Mouse (Mus musculus): ENCODE results near the gene Cep63. TPM values are rescaled to one million over a fixed set of nuclear protein-coding genes. Genes with fewer than 3 reads are reported as not detected.

Gene Cep63
- polyA plus RNA-seq, 3 experiments from 2014 or later: 38.9 to 61.0 (median 49.9) TPM

- no peak for ATAC-seq
These were observed 74.6 kb downstream of the Cep63 start for GRCm38 (mm10) chr9:102551771-102552170.

GRCm38 (mm10) chr9:102549211-102549610 is 77.1 kb downstream of the Cep63 start:
- ATAC-seq: no peak

- no peak for ATAC-seq
These were observed 79.3 kb downstream of the Cep63 start for GRCm38 (mm10) chr9:102547028-102547354.

- ATAC-seq: no peak
These were observed 79.9 kb downstream of the Cep63 start for GRCm38 (mm10) chr9:102546256-102547027.

GRCm38 (mm10) chr9:102545406-102546255 is 80.7 kb downstream of the Cep63 start:
- no peak for ATAC-seq

- peak; percentile 48 for ATAC-seq
These were observed 81.5 kb downstream of the Cep63 start for GRCm38 (mm10) chr9:102544773-102545366.

- no peak for ATAC-seq
These were observed 82.1 kb downstream of the Cep63 start for GRCm38 (mm10) chr9:102544116-102544772.

GRCm38 (mm10) chr9:102543761-102544115 is 82.6 kb downstream of the Cep63 start:
- no peak for ATAC-seq

- ATAC-seq: no peak
These were observed 83.8 kb downstream of the Cep63 start for GRCm38 (mm10) chr9:102542540-102542939.

- ATAC-seq: peak; percentile 27
These were observed 84.7 kb downstream of the Cep63 start for GRCm38 (mm10) chr9:102541666-102542065.

GRCm38 (mm10) chr9:102539699-102540098 is 86.6 kb downstream of the Cep63 start:
- peak; percentile 97 for ATAC-seq

- no peak for ATAC-seq
These were observed 89.4 kb downstream of the Cep63 start for GRCm38 (mm10) chr9:102536968-102537367.

Other genes starting within 250 kb of the Cep63 start
- gene Ky, start 120.8 kb downstream of the Cep63 start, polyA plus RNA-seq (2017; shearing (Covaris generic)): under 1 TPM in 2 of 3 experiments, not detected in 1; 0.11 to 0.12 TPM
- 100 to 1,000 TPM; 106 to 147 (median 129) TPM for gene Anapc13, start 238 bp downstream of the Cep63 start, polyA plus RNA-seq (2017; shearing (Covaris generic))
- gene Amotl2, start 90.1 kb upstream of the Cep63 start, polyA plus RNA-seq (2017; shearing (Covaris generic)): under 1 TPM in 1 of 3 experiments, not detected in 2; 0.21 TPM
- 1 to 10 TPM; 2.6 to 3.2 (median 3.1) TPM for gene Ryk, start 208.4 kb upstream of the Cep63 start, polyA plus RNA-seq (2017; shearing (Covaris generic))